Mouse (Mus musculus): ENCODE measurements around the gene Pip5k1c.

GRCm38 (mm10) chr10:81344421-81345161, 51.8 kb downstream of the Pip5k1c start:
- peak; percentile 61 for TF ChIP-seq CTCF (IDR thresholded peaks at IDR 0.05)
- TF ChIP-seq EP300 (IDR thresholded peaks at IDR 0.05): no peak
